Mouse (Mus musculus): Measurements from ENCODE around the gene Pde7b.

Gene Pde7b

DNA sequence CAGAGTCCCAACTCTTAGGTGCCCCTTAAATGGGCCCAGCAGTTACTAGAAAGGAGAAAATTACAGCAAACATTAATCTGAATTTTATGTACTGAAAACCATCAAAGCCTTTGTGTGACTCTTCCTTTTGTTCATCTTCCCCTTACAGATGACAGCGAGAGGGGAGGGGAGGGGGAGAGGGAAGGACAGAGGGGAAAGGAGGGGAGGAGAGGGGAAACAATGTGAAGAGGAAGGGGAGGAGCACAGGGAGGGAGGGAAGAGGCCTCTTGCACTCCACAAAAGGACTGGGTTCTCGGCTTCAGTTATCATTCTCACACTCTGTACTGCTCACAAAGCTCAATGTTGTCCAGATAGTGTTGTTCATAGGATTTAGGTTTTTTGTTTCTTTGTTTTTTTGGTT, 5.7 kb downstream of the Pde7b start:
- no peak for DNase-seq

GRCm38 (mm10) chr10:20700633-20701032, 24.2 kb downstream of the Pde7b start:
- DNase-seq, result no peak

DNA sequence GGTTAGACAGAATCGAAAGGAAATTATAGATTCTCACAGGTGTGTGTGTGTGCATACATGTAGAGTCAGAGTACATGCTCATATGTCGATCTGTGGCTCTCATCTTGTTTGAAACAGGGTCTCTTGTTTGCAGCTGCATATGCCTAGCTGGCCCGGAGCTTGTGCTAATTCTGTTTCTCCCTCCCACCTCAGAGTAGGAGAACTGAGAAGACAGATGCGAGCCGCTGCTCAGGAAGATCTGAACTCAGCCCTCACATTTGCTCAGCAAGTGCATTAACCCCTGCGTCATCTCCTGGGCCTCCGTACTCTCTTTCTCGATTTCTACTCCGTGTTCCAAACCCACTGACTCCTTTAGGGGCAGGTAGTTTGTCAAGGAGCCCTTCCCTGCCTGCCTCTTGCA, 25.0 kb downstream of the Pde7b start:
- no peak for DNase-seq

DNA sequence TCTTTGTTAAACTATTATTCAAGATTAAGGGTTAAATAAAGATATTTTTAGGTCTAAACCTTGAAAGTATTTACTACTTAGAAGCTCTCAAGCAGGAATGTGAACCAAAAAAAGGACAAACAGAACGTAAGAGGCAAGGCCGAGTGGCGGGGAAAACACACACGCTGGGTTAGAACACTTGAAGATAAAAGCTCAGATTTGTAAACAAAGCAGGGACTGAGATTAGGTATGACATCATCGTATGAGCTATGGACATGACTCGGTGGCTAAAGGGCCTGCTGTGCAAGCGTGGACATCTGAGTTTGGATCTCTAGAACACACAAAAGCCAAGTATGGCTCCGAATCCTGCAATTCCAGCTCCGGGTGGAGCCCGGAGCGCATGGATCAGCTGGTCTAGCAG, 29.2 kb downstream of the Pde7b start:
- DNase-seq, result no peak

- DNase-seq, result no peak
These were observed 34.9 kb downstream of the Pde7b start for GRCm38 (mm10) chr10:20690002-20690401.

DNA sequence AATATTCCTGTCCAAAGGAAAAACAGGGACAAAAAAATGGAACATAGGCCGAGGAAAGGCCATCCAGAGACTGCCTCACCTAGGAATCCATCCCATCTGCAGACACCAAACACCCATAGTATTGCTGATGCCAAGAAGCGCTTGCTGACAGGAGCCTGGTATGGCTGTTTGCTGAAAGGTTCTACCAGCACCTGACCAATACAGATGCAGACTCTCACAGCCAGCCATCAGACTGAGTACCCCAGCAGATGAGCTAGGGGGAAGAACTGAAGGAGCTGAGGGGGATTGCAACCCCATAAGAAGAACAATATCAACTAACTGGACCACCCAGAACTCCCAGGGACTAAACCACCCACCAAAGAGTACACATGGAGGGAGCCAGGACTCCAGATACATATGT, 40.7 kb downstream of the Pde7b start:
- DNase-seq, result no peak

GRCm38 (mm10) chr10:20680986-20681385, 43.9 kb downstream of the Pde7b start:
- DNase-seq, result no peak

GRCm38 (mm10) chr10:20675321-20675720, 49.6 kb downstream of the Pde7b start:
- no peak for DNase-seq

- no peak for DNase-seq
These were observed 51.1 kb downstream of the Pde7b start for GRCm38 (mm10) chr10:20673798-20674197.

DNA sequence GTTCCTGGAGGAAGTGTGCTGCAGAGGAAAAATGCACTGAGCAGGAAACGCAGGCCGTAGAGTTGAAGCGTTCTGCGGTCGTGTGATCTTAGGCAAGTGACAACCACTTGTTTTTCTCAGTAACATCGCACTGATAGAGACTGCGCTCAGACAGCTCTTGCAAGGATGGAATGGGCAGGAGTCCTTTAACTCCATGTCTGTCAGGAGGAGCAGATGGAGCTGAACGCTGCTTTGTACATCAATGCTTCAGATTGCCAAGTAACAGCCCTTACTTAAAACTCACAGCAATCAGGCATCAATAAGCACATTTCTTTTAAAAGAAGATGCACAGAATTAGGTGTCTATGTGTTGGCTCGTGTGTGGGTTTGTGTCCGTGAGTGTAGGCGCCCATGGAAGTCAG, 52.3 kb downstream of the Pde7b start:
- no peak for DNase-seq

- no peak for DNase-seq
These were observed 53.3 kb downstream of the Pde7b start for GRCm38 (mm10) chr10:20671621-20672020.

GRCm38 (mm10) chr10:20670541-20670940, 54.3 kb downstream of the Pde7b start:
- DNase-seq, result no peak

- no peak for DNase-seq
These were observed 55.4 kb downstream of the Pde7b start for GRCm38 (mm10) chr10:20669467-20669866.

DNA sequence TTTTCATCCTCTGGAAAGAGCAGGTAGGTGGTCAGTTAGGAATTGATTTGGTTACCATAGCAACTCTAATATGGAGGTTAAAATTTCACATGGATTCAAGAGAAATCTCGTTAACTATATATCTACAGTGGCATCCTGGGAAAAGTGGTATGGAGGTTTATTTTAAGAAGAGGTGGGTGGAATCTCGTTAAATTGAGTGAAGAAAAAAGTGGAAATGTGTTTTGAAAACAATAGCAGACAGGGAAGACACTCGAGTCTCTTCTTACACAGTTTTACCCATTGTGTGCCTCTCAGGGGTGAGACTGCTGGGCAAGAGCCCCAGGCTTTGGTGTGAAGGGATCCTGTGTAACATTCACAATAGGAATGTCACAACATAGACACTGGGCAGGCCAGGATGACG, 56.3 kb downstream of the Pde7b start:
- no peak for DNase-seq

DNA sequence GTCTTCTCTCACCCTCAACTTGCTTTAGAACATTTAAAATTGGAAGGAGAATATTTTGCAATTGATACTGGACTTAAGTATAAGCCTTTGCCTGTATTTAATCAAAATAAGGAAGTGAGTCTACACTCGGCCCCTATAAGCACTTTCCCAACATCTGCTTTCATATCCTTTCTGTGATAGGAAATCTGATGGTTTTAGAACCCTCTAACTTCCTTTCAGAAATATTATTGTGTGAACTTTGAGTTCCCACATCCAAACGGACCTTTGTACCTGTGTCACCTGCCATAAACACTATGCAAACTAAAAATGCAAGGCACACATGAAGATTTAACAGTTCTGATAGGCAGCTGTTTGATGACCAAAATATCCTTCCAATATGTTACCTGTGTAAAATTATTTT, 58.2 kb downstream of the Pde7b start:
- DNase-seq, result no peak

DNA sequence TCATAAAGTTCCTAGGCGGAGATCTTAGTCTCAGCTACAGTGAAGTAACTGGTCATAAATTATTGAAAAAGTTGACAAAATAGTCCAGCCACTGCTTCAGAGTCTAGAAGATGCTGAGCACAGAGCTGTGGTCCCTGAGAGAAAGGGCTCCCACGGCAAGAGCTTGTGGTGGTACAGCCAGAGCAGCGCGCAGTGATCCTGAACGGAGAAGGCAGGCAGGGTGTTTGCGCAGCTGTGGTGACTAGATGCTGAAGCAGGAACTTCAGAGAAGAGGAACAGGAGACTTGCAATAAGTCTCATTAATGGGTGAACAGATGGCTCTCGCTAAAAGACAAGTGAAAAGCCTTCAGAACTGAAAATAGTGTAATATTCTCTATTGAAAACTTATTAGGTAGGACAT, 61.9 kb downstream of the Pde7b start:
- DNase-seq, result no peak

DNA sequence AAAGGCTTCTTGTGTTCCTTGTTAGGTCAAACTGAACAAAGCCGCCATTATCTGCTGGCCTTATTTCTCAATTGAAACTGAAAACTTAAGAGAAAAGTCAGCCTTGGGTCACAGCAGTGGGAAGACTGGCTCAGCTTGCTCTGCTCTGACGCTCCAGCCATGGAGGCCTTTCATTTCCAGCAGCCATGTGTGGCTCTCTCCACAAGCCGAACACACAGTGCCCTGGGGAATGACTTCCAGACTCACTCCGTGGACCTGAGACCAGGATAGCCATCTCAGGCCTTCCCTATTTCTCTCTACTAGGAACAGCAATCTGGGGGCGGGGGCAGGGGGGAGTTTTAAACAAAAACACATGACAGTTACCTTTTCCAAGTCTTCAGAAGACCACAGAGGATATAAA, 63.2 kb downstream of the Pde7b start:
- DNase-seq, result no peak

- DNase-seq, result no peak
These were observed 65.2 kb downstream of the Pde7b start for GRCm38 (mm10) chr10:20659718-20660117.

- no peak for DNase-seq
These were observed 65.6 kb downstream of the Pde7b start for GRCm38 (mm10) chr10:20659268-20659667.

DNA sequence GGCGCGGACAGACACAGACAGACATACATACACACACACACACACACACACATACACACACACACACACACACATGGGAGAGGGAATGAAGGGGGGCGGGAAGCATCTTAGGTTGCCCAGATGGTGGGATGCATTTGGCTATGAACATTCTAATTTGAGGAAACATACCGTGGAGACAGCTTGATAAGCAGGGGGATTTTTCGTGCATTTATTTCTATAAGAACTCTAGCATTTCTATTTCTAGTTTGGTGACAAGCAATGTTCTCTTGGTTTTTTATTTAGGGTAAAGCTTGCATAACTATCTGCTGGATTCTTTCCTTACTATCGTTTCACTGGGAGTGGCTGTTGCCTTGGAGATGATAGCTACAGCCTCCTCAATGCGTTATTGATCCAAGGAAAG, 66.2 kb downstream of the Pde7b start:
- no peak for DNase-seq

DNA sequence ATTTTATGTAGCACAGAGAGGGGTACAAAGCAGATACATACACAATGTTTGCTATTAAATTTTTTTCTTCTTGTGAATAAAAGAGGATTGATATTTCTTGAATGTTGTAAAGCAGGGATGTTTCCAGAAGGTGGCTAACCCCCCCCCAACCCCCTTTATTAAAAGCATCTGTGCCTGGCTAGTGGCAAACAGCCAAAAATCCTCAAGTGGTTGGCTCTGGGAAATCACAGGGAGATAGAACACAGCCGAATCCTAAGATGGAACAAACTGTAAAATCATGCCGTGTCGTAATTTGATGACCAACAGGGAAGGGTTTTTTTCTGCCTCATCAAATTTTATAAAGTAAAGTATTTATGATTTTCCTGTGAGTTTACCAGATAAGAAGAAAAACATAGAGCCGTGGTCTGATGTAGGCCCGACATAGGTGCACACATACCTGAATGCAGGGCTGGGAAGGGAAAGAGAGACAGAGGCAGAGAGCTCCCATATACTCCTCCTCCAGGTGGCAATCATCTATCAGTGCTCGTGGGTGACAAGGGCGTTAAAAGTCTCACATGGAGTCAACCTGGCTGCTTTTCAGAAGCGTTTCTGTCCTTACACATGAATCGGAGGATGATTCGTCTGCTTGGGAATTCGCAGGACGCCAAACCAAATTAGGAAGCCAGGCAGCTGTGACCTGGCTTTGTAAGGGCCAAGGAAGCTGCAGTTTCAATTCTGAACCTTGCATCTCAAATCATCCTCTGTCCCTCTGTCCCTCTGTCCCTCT, 67.4 kb downstream of the Pde7b start:
- no peak for DNase-seq

DNA sequence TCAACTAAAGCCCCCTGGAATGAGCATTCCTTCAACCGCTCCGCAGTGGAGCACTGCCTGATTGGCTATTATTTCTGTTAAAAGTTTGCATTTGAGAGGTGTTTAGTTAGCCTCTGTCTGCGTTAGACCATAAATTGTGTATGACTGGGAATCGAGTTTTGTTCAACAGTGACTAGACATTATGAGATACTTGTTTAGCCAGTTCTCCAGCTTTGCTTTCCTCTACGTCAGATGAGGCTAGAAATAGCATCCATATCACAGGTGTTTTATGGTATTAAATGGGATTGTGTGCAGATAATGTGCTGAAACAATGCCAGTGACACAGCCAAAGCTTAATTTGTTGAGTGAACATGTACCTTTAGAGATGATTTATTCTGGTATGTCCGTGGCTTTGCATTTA, 70.3 kb downstream of the Pde7b start:
- DNase-seq, result no peak

DNA sequence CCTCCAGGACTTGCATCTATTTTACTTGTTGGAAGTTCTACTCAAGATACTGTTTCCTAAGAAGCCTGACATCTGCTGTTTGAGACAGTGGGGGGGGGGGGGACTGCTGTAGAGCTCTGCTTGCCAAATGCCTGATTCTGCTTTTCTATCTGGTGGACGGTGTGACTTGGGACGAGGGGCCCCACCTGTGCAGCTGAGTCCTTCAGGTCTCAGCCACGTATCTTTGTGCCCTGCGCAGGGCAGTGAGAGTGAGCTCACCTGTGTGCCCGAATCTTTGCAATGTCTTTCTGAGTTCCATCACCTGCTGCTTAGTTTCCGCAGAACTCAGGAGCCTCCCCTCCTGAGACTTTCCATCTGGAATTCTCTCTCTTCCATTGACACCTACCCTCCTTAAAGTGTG, 70.7 kb downstream of the Pde7b start:
- no peak for DNase-seq

DNA sequence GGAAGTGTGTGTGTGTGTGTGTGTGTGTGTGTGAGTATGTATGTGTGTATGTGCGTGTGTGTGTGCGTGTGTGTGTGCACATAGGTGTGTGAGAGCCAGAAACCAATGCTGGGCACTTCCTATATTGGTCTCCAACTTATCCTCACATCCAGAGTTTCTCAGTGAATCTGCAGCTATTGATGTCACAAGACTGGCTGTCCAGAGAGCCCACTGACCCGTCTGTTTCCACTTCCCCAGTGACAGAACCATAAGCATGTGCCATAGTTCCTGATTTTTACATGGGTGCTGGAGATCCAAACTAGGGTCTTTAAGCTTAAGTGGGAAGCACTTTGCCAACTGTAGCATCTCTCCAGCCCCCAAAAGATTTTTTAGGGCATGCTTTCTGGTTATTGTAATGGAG, 71.6 kb downstream of the Pde7b start:
- DNase-seq, result no peak

DNA sequence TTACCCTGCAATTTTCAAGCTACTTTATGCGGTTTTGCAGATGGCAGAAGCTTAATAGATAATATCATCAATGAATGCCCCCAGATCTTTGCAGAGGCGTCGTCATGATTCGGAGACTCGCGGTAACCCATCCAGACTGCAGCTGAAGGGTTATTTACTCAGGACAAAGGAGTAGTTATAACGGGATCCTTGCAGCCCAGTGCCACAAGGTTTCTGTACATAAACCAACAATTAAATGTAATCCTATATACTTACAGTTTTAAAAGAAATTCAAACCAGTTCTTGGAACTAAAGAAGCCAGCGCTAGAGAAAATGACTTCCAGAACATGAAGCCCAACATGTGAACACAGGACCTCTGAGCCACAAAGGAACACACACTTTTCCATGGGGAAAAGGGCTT, 88.5 kb downstream of the Pde7b start:
- no peak for DNase-seq

GRCm38 (mm10) chr10:20633085-20633415, 91.8 kb downstream of the Pde7b start:
- no peak for DNase-seq

All from cerebellum, adult 9-11 months (tissue).